29 mouse cellular contexts compared by ENCODE assay signal in the genomic region with DNA sequence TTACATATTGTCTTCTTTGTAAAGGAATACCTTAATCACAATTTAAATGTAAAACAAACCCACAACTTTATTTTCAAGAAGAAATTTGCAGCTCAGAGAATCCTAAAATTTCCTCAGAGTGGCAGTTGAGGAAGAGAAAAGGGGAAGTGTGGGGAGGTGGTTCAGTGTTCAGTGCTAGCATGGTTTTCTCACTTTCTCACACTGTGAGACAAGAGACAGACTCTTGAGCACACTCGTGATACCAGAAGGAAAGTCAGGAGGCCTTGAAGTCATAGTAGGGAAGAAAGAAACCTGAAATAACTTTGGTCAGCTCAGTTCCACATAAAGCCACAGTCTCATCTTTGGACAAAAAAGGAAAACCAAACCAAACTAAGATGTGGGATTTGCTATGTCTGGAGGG. TPM values are rescaled to one million over a fixed set of nuclear protein-coding genes. Genes with fewer than 3 reads are reported as not detected.
DNase-seq lines count a peak whose midpoint lies in the region; ATAC-seq and TF ChIP-seq lines count a peak whose summit lies in the region.
"Not testable (repeated sequence)": the region's sequence is repeated elsewhere in the genome, so short reads cannot be mapped to it uniquely, and the experiment has no call there.
"Had no signal": no experiment of that assay in that cellular context is flagged by ENCODE, and none has a peak within 500 bp of the region (broad histone marks: within the 10 kb centered on the region; RNA-seq: fewer than 3 reads in every experiment).

No protein-coding gene starts in this region.

- ATAC-seq in frontal cortex, adult (ENCODE audit: low TSS enrichment) = peak; percentile 93
- ATAC-seq in megakaryocyte, adult 5-6 weeks (ENCODE audit: poor library complexity, severe bottlenecking) = peak; percentile 84

- H3K36me3 ChIP-seq in liver, adult 2 months (ENCODE audit: control insufficient read depth, insufficient read depth, low read length) = not testable (repeated sequence)

- TF ChIP-seq CTCF in bone marrow macrophage, adult 2 months (IDR thresholded peaks at IDR 0.05; ENCODE audit: low read depth, low read length); liver, adult 2 months (IDR thresholded peaks at IDR 0.05; ENCODE audit: low read depth, low read length): not testable (repeated sequence)

- TF ChIP-seq POLR2A in bone marrow macrophage, adult 2 months (IDR thresholded peaks at IDR 0.05; ENCODE audit: borderline replicate concordance, low read depth, low read length); liver, adult 2 months (IDR thresholded peaks at IDR 0.05; ENCODE audit: extremely low read depth, insufficient read depth, low read length): not testable (repeated sequence)

- H3K4me1 ChIP-seq in bone marrow macrophage, adult 2 months (ENCODE audit: control insufficient read depth, insufficient read depth, low read length) = peaks cover 19% of the 10 kb centered on the region
- H3K4me1 ChIP-seq in liver, adult 2 months (ENCODE audit: control insufficient read depth, insufficient read depth, low read length) = not testable (repeated sequence)

- not testable (repeated sequence) for H3K9ac ChIP-seq in liver, adult 2 months (ENCODE audit: low read depth, low read length)

- not testable (repeated sequence) for H3K79me2 ChIP-seq in liver, adult 2 months (ENCODE audit: control insufficient read depth, insufficient read depth, low read length)

- H3K27me3 ChIP-seq in liver, adult 2 months (ENCODE audit: control insufficient read depth, insufficient read depth, low read length) = not testable (repeated sequence)

- 65% methylated on average over 1 of the region's 1 CpGs for WGBS in liver, adult 2 months

- H3K27ac ChIP-seq in bone marrow macrophage, adult 2 months (ENCODE audit: insufficient read depth, low read depth, low read length) = peak overlapping the region; percentile 100
- H3K27ac ChIP-seq in liver, adult 2 months (replicated peaks; ENCODE audit: insufficient read depth, low read depth, low read length) = not testable (repeated sequence)

- peak; percentile 11 for DNase-seq in layer of hippocampus, adult 11-12 months (ENCODE audit: low spot score)
- DNase-seq in liver, adult 2 months (ENCODE audit: extremely low read depth, low read depth, low spot score) = peak; percentile 19
- DNase-seq in lung, postnatal 25 days (ENCODE audit: low spot score) = peak; percentile 1
- peak; percentile 26 for DNase-seq in telencephalon, adult 2 months (ENCODE audit: low read depth, low spot score)

- H3K4me3 ChIP-seq in bone marrow macrophage, adult 2 months (ENCODE audit: insufficient read depth, low read length) = peak overlapping the region; percentile 46
- not testable (repeated sequence) for H3K4me3 ChIP-seq in liver, adult 2 months (ENCODE audit: insufficient read depth, low read depth, low read length)

RNA-seq across cellular contexts. Expression of gene Olfr111, which starts 17.6 kb away (rescaled TPM):
- polyA plus RNA-seq in bone marrow macrophage, adult 2 months (2012; ENCODE audit: insufficient read depth, insufficient read length, missing spikeins) = 4.6 and 5.8 TPM in 2 replicates
- not detected in 2 replicates for total RNA-seq in liver, adult 2 months (2014; rRNA removed)
- polyA plus RNA-seq in liver, adult 2 months (2012; rRNA removed) = not detected in 2 replicates
- not detected in 2 replicates for total RNA-seq in megakaryocyte, adult 5-6 weeks (2015)
- not detected in 2 replicates for total RNA-seq in megakaryocyte, adult 5-6 weeks (2017)
- total RNA-seq: ES-E14; gastrocnemius, adult 18-20 months; gastrocnemius, postnatal 10 days; gastrocnemius, postnatal 36 days; heart, adult 8-10 months; heart, postnatal 25 days had no signal
- polyA plus RNA-seq: activated CD4-positive, CD25-positive, alpha-beta regulatory T cell, adult 4 months; embryonic facial prominence, embryonic 10.5 days; embryonic facial prominence, embryonic 13.5 days; erythroblast, embryonic 14.5 days; forebrain, embryonic 12.5 days; forebrain, embryonic 15.5 days; heart, embryonic 11.5 days; heart, embryonic 14.5 days; heart, postnatal 0 days; hindbrain, embryonic 10.5 days; hindbrain, embryonic 13.5 days; hindbrain, embryonic 16.5 days had no signal

RNA-seq across cellular contexts. Expression of gene Olfr110, which starts 33.2 kb away (rescaled TPM):
- polyA plus RNA-seq in bone marrow macrophage, adult 2 months (2012; ENCODE audit: insufficient read depth, insufficient read length, missing spikeins) = 0.75 and 1.3 TPM in 2 replicates
- total RNA-seq in liver, adult 2 months (2014; rRNA removed) = not detected in 2 replicates
- polyA plus RNA-seq in liver, adult 2 months (2012; rRNA removed) = not detected in 2 replicates
- total RNA-seq in megakaryocyte, adult 5-6 weeks (2015) = not detected in 2 replicates
- total RNA-seq in megakaryocyte, adult 5-6 weeks (2017) = not detected in 2 replicates
- total RNA-seq: adrenal gland, postnatal 25 days; ES-E14; gastrocnemius, adult 18-20 months; gastrocnemius, postnatal 10 days; gastrocnemius, postnatal 36 days; heart, adult 8-10 months; heart, postnatal 25 days had no signal
- polyA plus RNA-seq: activated CD4-positive, CD25-positive, alpha-beta regulatory T cell, adult 4 months; cerebellum, adult 2 months; embryonic facial prominence, embryonic 10.5 days; embryonic facial prominence, embryonic 13.5 days; erythroblast, embryonic 14.5 days; forebrain, embryonic 12.5 days; forebrain, embryonic 15.5 days; heart, embryonic 11.5 days; heart, embryonic 14.5 days; heart, postnatal 0 days; hindbrain, embryonic 10.5 days; hindbrain, embryonic 13.5 days; hindbrain, embryonic 16.5 days had no signal

RNA-seq across cellular contexts. Expression of gene H2-M2, which starts 42.1 kb away (rescaled TPM):
- 1.1 TPM in 1 of 2 replicates, not detected in the other for polyA plus RNA-seq in bone marrow macrophage, adult 2 months (2012; ENCODE audit: insufficient read depth, insufficient read length, missing spikeins)
- 0.18 and 0.54 TPM in 2 replicates for total RNA-seq in liver, adult 2 months (2014; rRNA removed)
- polyA plus RNA-seq in liver, adult 2 months (2012; rRNA removed) = not detected in 2 replicates
- 0.62 TPM in 1 of 2 replicates, not detected in the other for total RNA-seq in megakaryocyte, adult 5-6 weeks (2015)
- not detected in 2 replicates for total RNA-seq in megakaryocyte, adult 5-6 weeks (2017)
- total RNA-seq: adrenal gland, postnatal 25 days; gastrocnemius, adult 18-20 months; gastrocnemius, postnatal 10 days; gastrocnemius, postnatal 36 days; heart, postnatal 25 days had no signal
- polyA plus RNA-seq: activated CD4-positive, CD25-positive, alpha-beta regulatory T cell, adult 4 months; cerebellum, adult 2 months; cortical plate, adult 2 months; embryonic facial prominence, embryonic 10.5 days; embryonic facial prominence, embryonic 13.5 days; erythroblast, embryonic 14.5 days; forebrain, embryonic 12.5 days; forebrain, embryonic 15.5 days; heart, embryonic 11.5 days; heart, embryonic 14.5 days; heart, postnatal 0 days; hindbrain, embryonic 10.5 days; hindbrain, embryonic 13.5 days; hindbrain, embryonic 16.5 days had no signal

RNA-seq across cellular contexts. Expression of gene Olfr112, which starts 43.8 kb away (rescaled TPM):
- not detected in 2 replicates for polyA plus RNA-seq in bone marrow macrophage, adult 2 months (2012; ENCODE audit: insufficient read depth, insufficient read length, missing spikeins)
- not detected in 2 replicates for total RNA-seq in liver, adult 2 months (2014; rRNA removed)
- polyA plus RNA-seq in liver, adult 2 months (2012; rRNA removed) = not detected in 2 replicates
- not detected in 2 replicates for total RNA-seq in megakaryocyte, adult 5-6 weeks (2015)
- total RNA-seq in megakaryocyte, adult 5-6 weeks (2017) = not detected in 2 replicates
- total RNA-seq: adrenal gland, adult 8-10 months; adrenal gland, postnatal 25 days; ES-E14; gastrocnemius, adult 18-20 months; gastrocnemius, postnatal 10 days; gastrocnemius, postnatal 36 days; heart, adult 8-10 months; heart, postnatal 25 days had no signal
- polyA plus RNA-seq: activated CD4-positive, CD25-positive, alpha-beta regulatory T cell, adult 4 months; cerebellum, adult 2 months; cortical plate, adult 2 months; embryonic facial prominence, embryonic 10.5 days; erythroblast, embryonic 14.5 days; forebrain, embryonic 12.5 days; forebrain, embryonic 15.5 days; heart, embryonic 11.5 days; heart, embryonic 14.5 days; heart, postnatal 0 days; hindbrain, embryonic 10.5 days; hindbrain, embryonic 13.5 days; hindbrain, embryonic 16.5 days had no signal

RNA-seq across cellular contexts. Expression of gene Olfr113, which starts 52.0 kb away (rescaled TPM):
- polyA plus RNA-seq in bone marrow macrophage, adult 2 months (2012; ENCODE audit: insufficient read depth, insufficient read length, missing spikeins) = not detected in 2 replicates
- total RNA-seq in liver, adult 2 months (2014; rRNA removed) = not detected in 2 replicates
- polyA plus RNA-seq in liver, adult 2 months (2012; rRNA removed) = not detected in 2 replicates
- not detected in 2 replicates for total RNA-seq in megakaryocyte, adult 5-6 weeks (2015)
- not detected in 2 replicates for total RNA-seq in megakaryocyte, adult 5-6 weeks (2017)
- total RNA-seq: adrenal gland, adult 8-10 months; adrenal gland, postnatal 25 days; ES-E14; gastrocnemius, adult 18-20 months; gastrocnemius, postnatal 10 days; gastrocnemius, postnatal 36 days; heart, adult 8-10 months; heart, postnatal 25 days had no signal
- polyA plus RNA-seq: activated CD4-positive, CD25-positive, alpha-beta regulatory T cell, adult 4 months; cerebellum, adult 2 months; cortical plate, adult 2 months; embryonic facial prominence, embryonic 10.5 days; embryonic facial prominence, embryonic 13.5 days; erythroblast, embryonic 14.5 days; forebrain, embryonic 12.5 days; forebrain, embryonic 15.5 days; heart, embryonic 11.5 days; heart, embryonic 14.5 days; heart, postnatal 0 days; hindbrain, embryonic 10.5 days; hindbrain, embryonic 13.5 days; hindbrain, embryonic 16.5 days had no signal
